Mouse (Mus musculus): ENCODE data around the gene Gm20431. TPM values are rescaled to one million over a fixed set of nuclear protein-coding genes. Genes with fewer than 3 reads are reported as not detected.
"Not testable (repeated sequence)": the region's sequence is repeated elsewhere in the genome, so short reads cannot be mapped to it uniquely, and the experiment has no call there.

Gene Gm20431
- polyA plus RNA-seq, 1 experiment from 2014 or later: 10.8 TPM

DNA sequence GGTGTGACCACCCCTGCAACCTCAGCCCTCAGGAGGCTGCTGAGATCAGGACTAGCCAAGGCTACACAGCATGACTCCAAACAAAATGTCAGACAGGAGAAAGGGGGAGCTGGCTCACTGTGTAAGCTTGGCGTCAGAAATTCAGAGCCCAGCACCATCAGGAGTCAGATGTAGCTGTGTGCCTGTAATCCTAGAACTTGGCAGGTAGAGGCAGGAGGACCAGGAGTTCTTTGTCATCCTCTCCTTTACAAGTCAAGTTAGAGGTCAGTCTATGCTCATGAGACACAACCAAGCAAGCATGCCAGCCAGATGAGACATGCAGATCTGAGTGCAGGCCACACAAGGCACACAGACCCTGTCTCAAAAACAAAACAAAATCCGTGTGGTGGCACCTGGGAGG, 35.6 kb downstream of the Gm20431 start:
- WGBS: 64% methylated on average over 2 of the region's 2 CpGs
- H3K9me3 ChIP-seq: no peaks in the 10 kb centered on the region
- H3K4me3 ChIP-seq: no peak overlapping the region
- H3K4me1 ChIP-seq: peaks cover 26% of the 10 kb centered on the region
- no peak for ATAC-seq (ENCODE audit: insufficient number of reproducible peaks, insufficient read depth, low FRiP score, low TSS enrichment)
- no peak overlapping the region for H3K4me2 ChIP-seq (replicated peaks)
- no peaks in the 10 kb centered on the region for H3K27me3 ChIP-seq
- no peak overlapping the region for H3K27ac ChIP-seq
- H3K9ac ChIP-seq: no peak overlapping the region
- peaks cover 31% of the 10 kb centered on the region for H3K36me3 ChIP-seq

DNA sequence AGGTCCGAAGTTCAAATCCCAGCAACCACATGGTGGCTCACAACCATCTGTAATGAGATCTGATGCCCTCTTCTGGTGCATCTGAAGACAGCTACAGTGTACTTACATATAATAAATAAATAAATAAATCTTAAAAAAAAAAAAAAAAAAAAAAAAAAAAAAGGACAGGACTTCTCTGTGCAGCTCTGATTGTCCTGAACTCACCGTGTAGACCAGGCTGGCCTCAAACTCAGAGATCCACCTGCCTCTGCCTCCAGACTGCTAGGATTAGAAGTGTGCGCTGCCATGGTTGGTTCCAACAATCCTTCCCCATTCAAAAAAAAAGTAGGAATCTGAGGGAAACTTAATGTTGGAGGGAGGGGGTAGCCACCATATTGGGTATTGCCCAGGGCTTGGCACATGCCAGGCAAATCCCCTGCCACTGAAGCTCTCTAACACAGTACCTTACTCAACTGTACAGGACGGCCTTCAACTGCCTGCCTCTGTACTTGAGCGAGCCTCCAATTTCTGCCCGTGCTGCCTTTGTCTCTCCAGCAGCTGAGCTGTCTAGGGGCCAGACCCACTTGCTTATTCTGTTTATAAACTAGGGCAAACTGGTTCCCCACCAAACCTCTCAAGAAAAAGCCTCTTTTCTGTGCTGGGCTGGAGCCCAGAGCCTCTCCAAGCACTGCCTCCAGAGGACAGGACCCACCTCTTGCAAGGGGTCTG, 36.8 kb downstream of the Gm20431 start:
- Histone ChIP-seq H3K27me3 (no peaks in the 10 kb centered on the region), H3K36me3 (peaks cover 31% of the 10 kb centered on the region), H3K27ac (no peak overlapping the region), H3K4me1 (peaks cover 16% of the 10 kb centered on the region), H3K4me2 (replicated peaks) (no peak overlapping the region), H3K9ac (no peak overlapping the region), H3K4me3 (no peak overlapping the region), H3K9me3 (no peaks in the 10 kb centered on the region)
- 95% methylated on average over 5 of the region's 6 CpGs for WGBS
- no peak for ATAC-seq (ENCODE audit: insufficient number of reproducible peaks, insufficient read depth, low FRiP score, low TSS enrichment)

DNA sequence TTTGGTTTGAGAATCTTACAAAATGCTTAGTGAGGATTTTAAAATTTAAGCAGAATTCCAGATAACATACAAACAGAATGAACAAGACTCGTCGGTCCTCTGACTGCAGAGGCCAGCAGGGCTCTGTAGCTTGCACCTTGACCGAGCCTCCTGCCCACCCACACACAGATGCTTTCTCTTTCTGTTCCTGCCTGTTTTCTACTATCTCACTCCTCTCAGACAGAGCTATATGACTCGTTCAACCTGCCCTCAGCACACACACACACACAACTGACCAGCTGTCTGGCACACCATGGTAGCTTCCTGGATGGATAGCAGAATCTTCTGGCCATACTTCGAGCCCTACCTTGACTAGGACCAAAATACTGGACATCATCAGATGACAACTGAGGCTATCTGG, 38.3 kb downstream of the Gm20431 start:
- H3K4me3 ChIP-seq: no peak overlapping the region
- H3K27ac ChIP-seq: no peak overlapping the region
- peaks cover 18% of the 10 kb centered on the region for H3K36me3 ChIP-seq
- ATAC-seq (ENCODE audit: insufficient number of reproducible peaks, insufficient read depth, low FRiP score, low TSS enrichment): no peak
- H3K27me3 ChIP-seq: no peaks in the 10 kb centered on the region
- peaks cover 5% of the 10 kb centered on the region; the same call in 1 of the 2 replicates for H3K4me1 ChIP-seq
- no peak overlapping the region for H3K9ac ChIP-seq
- no peaks in the 10 kb centered on the region for H3K9me3 ChIP-seq
- no peak overlapping the region for H3K4me2 ChIP-seq (replicated peaks)
- WGBS: 81% methylated on average over 5 of the region's 5 CpGs

DNA sequence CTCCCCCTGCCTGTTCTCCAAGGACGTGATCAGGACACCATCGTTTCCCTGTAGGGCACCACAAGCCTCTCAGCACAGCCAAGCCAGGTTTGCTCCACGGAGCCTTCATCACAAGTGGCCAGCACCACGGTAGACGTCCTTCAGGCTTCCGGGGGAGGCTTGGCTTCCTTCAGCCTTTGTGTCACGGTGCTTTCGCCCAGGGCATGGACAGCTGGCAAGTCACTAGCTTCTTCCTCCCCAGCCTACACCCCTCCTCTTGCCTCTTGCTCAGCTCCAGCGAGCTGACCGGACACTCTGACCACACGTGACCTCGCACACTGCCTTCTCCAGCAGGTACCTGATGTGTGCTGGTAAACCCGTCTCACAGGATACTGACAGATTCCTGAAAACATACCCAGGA, 38.9 kb downstream of the Gm20431 start:
- WGBS: 84% methylated on average over 13 of the region's 13 CpGs

DNA sequence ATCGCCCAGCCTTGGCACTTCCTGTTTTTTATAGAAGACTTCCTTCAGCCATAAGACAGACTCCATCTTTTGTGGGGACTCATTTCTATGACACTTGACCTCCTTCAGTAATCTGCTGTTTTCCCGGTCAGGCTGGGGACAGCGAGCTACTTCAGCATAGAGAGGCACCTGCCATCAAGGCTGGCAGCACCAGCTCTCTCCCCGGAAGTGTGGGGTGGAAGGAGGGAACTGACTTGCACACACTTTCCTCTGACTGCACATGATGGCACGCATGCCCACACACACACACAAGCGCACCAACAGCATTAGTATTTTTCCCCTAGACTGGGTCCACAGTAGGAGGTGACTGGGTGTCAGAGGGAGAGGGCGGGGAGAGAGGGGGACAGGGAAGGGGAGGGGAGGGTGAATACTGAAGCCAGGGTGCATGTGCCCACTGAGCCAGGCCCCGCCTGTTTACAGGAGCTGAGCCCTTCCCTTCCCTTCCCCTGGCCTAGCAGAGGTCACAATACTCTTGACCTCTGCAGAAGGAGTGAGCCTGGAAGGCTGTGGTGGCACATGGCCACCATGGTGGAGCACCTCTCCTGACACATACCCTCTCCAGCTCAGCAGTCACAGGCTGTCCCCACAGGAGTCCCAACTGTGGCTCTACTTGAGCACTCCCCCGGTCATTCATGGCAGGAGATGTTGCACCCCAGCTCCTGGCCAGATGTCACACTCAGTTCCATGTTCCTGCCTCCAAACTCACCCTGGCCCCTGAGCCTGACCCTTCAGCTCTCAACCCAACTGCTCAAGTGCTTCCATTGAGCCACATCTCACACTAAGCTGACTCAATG, 39.8 kb downstream of the Gm20431 start:
- WGBS: 72% methylated on average over 8 of the region's 9 CpGs
- H3K4me1 ChIP-seq: peaks cover 5% of the 10 kb centered on the region; the same call in 1 of the 2 replicates
- peaks cover 18% of the 10 kb centered on the region for H3K36me3 ChIP-seq

More for the DNA sequence above, 38.9 kb downstream of the Gm20431 start:
- H3K4me1 ChIP-seq: peaks cover 5% of the 10 kb centered on the region; the same call in 1 of the 2 replicates
- no peak overlapping the region for H3K27ac ChIP-seq
- no peak for ATAC-seq (ENCODE audit: insufficient number of reproducible peaks, insufficient read depth, low FRiP score, low TSS enrichment)
- no peak overlapping the region for H3K4me3 ChIP-seq
- no peaks in the 10 kb centered on the region for H3K27me3 ChIP-seq
- H3K9ac ChIP-seq: no peak overlapping the region
- H3K9me3 ChIP-seq: no peaks in the 10 kb centered on the region
- H3K36me3 ChIP-seq: peaks cover 16% of the 10 kb centered on the region
- no peak overlapping the region for H3K4me2 ChIP-seq (replicated peaks)

DNA sequence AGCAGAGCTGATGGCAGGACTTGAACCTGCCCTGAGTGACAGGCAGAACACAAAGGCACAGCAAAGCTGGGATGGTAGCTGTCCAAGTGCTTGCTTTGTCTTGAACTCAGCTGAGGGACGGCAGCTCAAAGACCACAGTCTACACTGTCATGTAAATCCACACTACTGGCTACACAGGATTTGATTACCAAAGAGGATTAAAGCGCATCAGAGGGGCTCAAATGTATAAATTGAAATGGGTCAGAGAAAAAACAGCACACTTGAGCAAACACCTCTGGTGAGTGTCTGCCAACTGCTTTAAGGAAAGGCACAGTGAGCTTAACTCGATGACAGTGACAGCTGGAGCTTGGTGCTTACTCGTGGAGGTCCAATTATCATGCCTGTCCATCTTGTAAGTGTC, 43.8 kb downstream of the Gm20431 start:
- Histone ChIP-seq H3K27ac (no peak overlapping the region), H3K9ac (no peak overlapping the region), H3K27me3 (no peaks in the 10 kb centered on the region), H3K4me3 (no peak overlapping the region), H3K36me3 (peaks cover 53% of the 10 kb centered on the region), H3K4me2 (replicated peaks) (no peak overlapping the region), H3K9me3 (no peaks in the 10 kb centered on the region), H3K4me1 (no peaks in the 10 kb centered on the region; the same call in 1 of the 2 replicates)
- no peak for ATAC-seq (ENCODE audit: insufficient number of reproducible peaks, insufficient read depth, low FRiP score, low TSS enrichment)
- WGBS: 66% methylated on average over 4 of the region's 4 CpGs

More for the DNA sequence above, 39.8 kb downstream of the Gm20431 start:
- ATAC-seq (ENCODE audit: insufficient number of reproducible peaks, insufficient read depth, low FRiP score, low TSS enrichment): no peak
- Histone ChIP-seq H3K4me3 (no peak overlapping the region), H3K9me3 (no peaks in the 10 kb centered on the region), H3K27me3 (no peaks in the 10 kb centered on the region), H3K27ac (no peak overlapping the region), H3K4me2 (replicated peaks) (no peak overlapping the region), H3K9ac (no peak overlapping the region)

DNA sequence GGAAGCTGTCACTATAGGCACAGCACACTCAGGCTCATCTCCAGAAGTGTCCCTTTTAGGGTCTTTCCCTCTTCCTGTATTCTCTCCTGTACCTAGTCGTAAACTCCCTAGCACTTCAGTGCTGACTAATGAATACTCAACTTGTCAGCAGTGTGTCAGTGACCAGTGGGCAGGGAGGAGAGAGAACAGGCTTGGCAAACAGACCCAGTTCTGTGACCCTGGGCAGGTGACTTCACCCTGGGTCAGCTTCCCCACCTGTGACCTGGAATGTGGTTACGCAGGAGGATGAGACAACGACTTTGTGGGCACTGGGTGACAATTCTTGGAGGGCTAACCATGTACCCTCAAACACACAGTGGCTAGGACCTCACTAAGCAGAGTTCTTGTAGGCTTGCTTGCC, 44.3 kb downstream of the Gm20431 start:
- Histone ChIP-seq H3K4me3 (no peak overlapping the region), H3K4me1 (no peaks in the 10 kb centered on the region; the same call in 1 of the 2 replicates), H3K9me3 (no peaks in the 10 kb centered on the region), H3K27ac (no peak overlapping the region), H3K9ac (no peak overlapping the region), H3K36me3 (peaks cover 49% of the 10 kb centered on the region), H3K27me3 (no peaks in the 10 kb centered on the region), H3K4me2 (replicated peaks) (no peak overlapping the region)
- 91% methylated on average over 3 of the region's 3 CpGs for WGBS
- ATAC-seq (ENCODE audit: insufficient number of reproducible peaks, insufficient read depth, low FRiP score, low TSS enrichment): no peak

DNA sequence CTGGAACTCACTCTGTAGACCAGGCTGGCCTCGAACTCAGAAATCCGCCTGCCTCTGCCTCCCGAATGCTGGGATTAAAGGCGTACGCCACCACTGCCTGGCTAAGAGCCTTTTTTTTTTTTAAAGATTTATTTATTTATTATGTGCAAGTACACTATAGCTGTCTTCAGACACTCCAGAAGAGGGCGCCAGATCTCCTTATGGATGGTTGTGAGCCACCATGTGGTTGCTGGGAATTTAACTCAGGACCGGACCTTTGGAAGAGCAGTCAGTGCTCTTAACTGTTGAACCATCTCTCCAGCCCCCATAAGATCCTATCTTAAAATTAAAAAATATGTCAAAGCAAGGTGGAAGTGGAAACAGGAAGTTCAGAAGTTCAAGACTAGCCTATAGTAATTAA, 48.0 kb downstream of the Gm20431 start:
- not testable (repeated sequence) for H3K4me1 ChIP-seq; ATAC-seq (ENCODE audit: insufficient number of reproducible peaks, insufficient read depth, low FRiP score, low TSS enrichment); H3K27ac ChIP-seq; H3K4me2 ChIP-seq (replicated peaks); H3K9me3 ChIP-seq; H3K9ac ChIP-seq; H3K27me3 ChIP-seq; H3K4me3 ChIP-seq
- H3K36me3 ChIP-seq: peaks cover 65% of the 10 kb centered on the region
- 94% methylated on average over 7 of the region's 7 CpGs for WGBS

DNA sequence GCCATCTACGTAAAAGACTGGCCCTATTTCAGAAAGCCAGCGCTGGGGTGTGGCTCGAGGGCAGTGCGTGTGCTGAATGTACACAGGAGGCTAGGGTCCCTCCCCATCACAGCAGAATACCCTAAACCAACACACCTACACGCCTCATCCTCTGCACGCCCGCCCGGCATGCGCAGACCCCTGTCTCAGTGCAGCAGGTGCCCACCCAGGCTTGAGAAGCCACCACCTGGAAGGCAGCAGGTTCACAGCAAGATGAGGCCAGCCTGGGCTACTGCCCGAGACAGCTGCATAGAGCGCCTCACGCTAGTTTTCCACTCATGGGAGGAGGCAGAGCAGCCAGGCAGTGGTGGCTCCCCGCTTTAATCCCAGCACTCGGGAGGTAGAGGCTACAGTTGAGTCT, 49.2 kb downstream of the Gm20431 start:
- Histone ChIP-seq H3K27me3 (no peaks in the 10 kb centered on the region), H3K4me2 (replicated peaks) (no peak overlapping the region), H3K4me1 (no peaks in the 10 kb centered on the region), H3K9me3 (no peaks in the 10 kb centered on the region), H3K36me3 (peaks cover 65% of the 10 kb centered on the region), H3K4me3 (no peak overlapping the region), H3K9ac (no peak overlapping the region), H3K27ac (no peak overlapping the region)
- no peak for ATAC-seq (ENCODE audit: insufficient number of reproducible peaks, insufficient read depth, low FRiP score, low TSS enrichment)
- 93% methylated on average over 14 of the region's 14 CpGs for WGBS

DNA sequence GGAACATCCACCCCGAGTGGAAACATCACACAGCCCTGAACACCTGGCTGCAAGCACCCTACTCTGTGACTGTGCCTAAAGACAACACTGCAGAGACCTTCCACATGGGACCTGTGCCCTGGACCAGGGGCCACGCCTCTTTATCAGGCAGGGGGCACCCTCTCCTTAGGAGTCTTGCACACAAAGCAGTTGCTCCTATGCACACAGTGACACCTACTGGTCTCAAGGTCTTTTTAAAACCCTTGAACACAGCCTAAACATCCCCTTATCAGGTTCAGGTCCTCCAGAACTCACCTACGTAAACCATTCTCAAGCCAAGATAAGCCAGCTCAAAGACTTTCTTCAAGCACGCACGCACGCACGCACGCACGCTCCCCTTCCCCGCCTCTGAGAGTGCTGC, 50.0 kb downstream of the Gm20431 start:
- peaks cover 65% of the 10 kb centered on the region for H3K36me3 ChIP-seq
- no peaks in the 10 kb centered on the region for H3K9me3 ChIP-seq
- no peaks in the 10 kb centered on the region for H3K4me1 ChIP-seq
- 92% methylated on average over 10 of the region's 10 CpGs for WGBS
- no peak for ATAC-seq (ENCODE audit: insufficient number of reproducible peaks, insufficient read depth, low FRiP score, low TSS enrichment)
- no peak overlapping the region for H3K4me2 ChIP-seq (replicated peaks)
- H3K4me3 ChIP-seq: no peak overlapping the region
- no peak overlapping the region for H3K27ac ChIP-seq
- no peak overlapping the region for H3K9ac ChIP-seq
- no peaks in the 10 kb centered on the region for H3K27me3 ChIP-seq

DNA sequence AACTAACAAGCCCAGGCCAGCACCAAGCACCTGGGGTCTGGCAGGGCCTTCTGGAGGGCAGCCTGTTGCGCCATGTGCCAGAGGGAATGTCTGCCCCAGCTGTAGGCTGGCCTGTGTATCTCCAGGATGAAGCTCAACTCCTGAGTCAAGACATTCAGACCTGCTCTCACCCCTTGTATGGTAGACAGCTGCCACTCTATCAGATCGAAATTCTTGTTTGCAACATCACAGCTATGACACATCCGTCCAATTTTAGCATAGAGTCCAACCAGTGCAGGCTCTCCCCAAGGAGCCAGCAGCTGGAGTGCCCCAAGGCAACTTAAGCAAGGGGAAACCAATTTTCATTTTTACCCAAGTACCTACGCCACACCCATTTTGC, 54.6 kb downstream of the Gm20431 start:
- Histone ChIP-seq H3K27me3 (no peaks in the 10 kb centered on the region), H3K4me1 (peaks cover 16% of the 10 kb centered on the region), H3K9ac (no peak overlapping the region), H3K36me3 (peaks cover 31% of the 10 kb centered on the region), H3K4me3 (no peak overlapping the region), H3K27ac (no peak overlapping the region), H3K9me3 (no peaks in the 10 kb centered on the region), H3K4me2 (replicated peaks) (no peak overlapping the region)
- 85% methylated on average over 4 of the region's 4 CpGs for WGBS
- ATAC-seq (ENCODE audit: insufficient number of reproducible peaks, insufficient read depth, low FRiP score, low TSS enrichment): no peak
